Mouse (Mus musculus): ENCODE results near the gene Mxd3. TPM values are rescaled to one million over a fixed set of nuclear protein-coding genes. Genes with fewer than 3 reads are reported as not detected.

The Mxd3 gene
- total and polyA plus RNA-seq, 2 experiments from 2014 or later: 11.2 to 16.3 TPM

DNA sequence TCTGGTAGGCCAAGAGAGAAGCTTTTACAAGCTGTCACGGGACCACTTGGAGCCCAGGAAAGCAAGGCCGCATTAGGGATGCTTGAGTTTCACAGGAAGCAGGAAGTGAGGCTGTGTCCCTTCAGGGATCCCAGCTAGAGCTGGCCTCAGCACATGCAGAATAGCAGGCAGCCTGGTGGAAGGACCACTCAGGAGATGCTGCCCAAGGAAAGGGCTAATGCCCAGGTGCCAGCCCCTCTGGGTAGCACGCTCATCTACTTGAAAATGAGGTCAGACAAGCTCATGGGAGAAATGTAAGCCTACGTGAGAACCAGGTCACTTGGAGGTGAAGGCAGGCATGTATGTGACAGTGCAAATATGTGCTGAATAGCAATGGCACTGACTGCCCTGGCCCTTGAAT, 2.5 kb downstream of the Mxd3 start:
- peaks cover 12% of the 10 kb centered on the region for H3K36me3 ChIP-seq (ENCODE audit: insufficient read depth, low read length)
- TF ChIP-seq CTCF (IDR thresholded peaks at IDR 0.05; ENCODE audit: low read depth): no peak
- no peak overlapping the region for H3K4me3 ChIP-seq (ENCODE audit: low read length)
- WGBS: 54% methylated on average over 4 of the region's 4 CpGs
- H3K9ac ChIP-seq (replicated peaks; ENCODE audit: low read length): no peak overlapping the region
- H3K27me3 ChIP-seq (ENCODE audit: insufficient read depth, low read length): no peaks in the 10 kb centered on the region
- peak; percentile 21 for DNase-seq (ENCODE audit: low spot score)
- peak overlapping the region; percentile 52; the same call in 1 of the 2 replicates for H3K27ac ChIP-seq
- peaks cover 14% of the 10 kb centered on the region for H3K4me1 ChIP-seq (ENCODE audit: insufficient read depth, low read length)
- no peak; the same call in 1 of the 2 replicates for ATAC-seq
- no peaks in the 10 kb centered on the region for H3K9me3 ChIP-seq (ENCODE audit: low read length)
- peak overlapping the region; percentile 18; the same call in 1 of the 2 replicates for H3K4me2 ChIP-seq (ENCODE audit: low read depth, low read length)

DNA sequence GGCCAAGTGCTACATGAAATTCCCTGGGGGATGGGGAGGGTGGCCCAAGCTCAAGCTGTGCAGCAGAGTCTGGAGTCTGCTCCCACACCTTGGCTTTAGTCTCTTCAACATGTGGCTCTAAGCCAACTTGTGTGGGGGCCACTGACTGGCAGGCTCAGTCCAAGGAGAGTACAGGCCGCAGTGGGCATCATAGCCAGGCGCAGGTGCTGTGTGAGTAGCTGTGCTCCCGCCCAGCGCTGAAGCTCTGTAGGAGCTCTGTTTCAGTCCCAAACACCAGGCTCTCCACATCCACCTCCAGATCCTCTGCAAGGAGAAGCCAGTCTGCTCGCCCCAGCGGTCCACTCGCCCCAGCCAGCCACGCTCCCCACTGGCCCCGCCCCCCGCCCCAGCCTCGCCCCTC, 4.0 kb downstream of the Mxd3 start:
- TF ChIP-seq CTCF (IDR thresholded peaks at IDR 0.05; ENCODE audit: low read depth): no peak
- H3K9ac ChIP-seq (replicated peaks; ENCODE audit: low read length): no peak overlapping the region
- H3K27me3 ChIP-seq (ENCODE audit: insufficient read depth, low read length): no peaks in the 10 kb centered on the region
- no peak overlapping the region for H3K27ac ChIP-seq
- H3K4me3 ChIP-seq (ENCODE audit: low read length): no peak overlapping the region
- H3K4me1 ChIP-seq (ENCODE audit: insufficient read depth, low read length): peaks cover 14% of the 10 kb centered on the region
- DNase-seq (ENCODE audit: low spot score) (no peak), ATAC-seq (no peak)
- no peaks in the 10 kb centered on the region for H3K9me3 ChIP-seq (ENCODE audit: low read length)
- no peak overlapping the region for H3K4me2 ChIP-seq (ENCODE audit: low read depth, low read length)
- H3K36me3 ChIP-seq (ENCODE audit: insufficient read depth, low read length): peaks cover 12% of the 10 kb centered on the region
- 79% methylated on average over 11 of the region's 11 CpGs for WGBS

DNA sequence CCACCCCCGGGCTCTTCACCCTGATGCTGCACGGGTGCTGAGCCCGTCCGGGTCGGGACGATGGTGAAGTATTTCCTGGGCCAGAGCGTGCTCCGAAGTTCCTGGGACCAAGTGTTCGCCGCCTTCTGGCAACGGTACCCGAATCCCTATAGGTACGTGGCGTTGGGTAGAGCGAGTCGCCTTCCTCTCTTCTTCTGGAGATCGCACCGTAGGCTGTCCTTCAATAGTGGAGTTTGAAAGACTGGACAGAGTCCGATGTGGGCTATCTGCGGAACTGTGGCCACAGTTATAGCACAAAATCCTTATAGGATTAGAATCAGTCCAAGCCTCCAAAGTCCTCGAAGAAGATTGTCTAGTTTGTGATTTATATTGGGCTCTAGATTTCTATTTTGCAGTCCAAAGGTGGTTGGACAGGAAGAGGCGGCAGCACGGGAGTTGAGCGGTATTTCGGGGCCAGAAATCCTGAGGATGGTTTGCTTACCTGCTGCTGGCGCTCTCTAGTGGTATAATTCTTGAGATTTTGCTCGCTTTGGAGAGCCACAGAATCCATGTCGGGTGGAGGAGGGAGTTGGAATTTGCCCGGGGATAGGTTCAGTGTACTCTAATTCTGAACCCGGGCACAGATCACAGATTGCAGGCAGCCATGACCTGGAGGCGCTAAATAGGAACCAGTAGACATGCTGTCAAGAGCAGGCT, 7.3 kb downstream of the Mxd3 start:
- TF ChIP-seq CTCF (IDR thresholded peaks at IDR 0.05; ENCODE audit: low read depth): peak; percentile 66
- peak; percentile 78 for DNase-seq (ENCODE audit: low spot score)
- H3K4me2 ChIP-seq (ENCODE audit: low read depth, low read length): peak overlapping the region; percentile 89
- H3K4me1 ChIP-seq (ENCODE audit: insufficient read depth, low read length): peaks cover 3% of the 10 kb centered on the region
- ATAC-seq: no peak
- no peaks in the 10 kb centered on the region for H3K9me3 ChIP-seq (ENCODE audit: low read length)
- H3K27ac ChIP-seq: peak overlapping the region; percentile 75
- peaks cover 19% of the 10 kb centered on the region for H3K36me3 ChIP-seq (ENCODE audit: insufficient read depth, low read length)
- H3K9ac ChIP-seq (replicated peaks; ENCODE audit: low read length): peak overlapping the region; percentile 90
- H3K4me3 ChIP-seq (ENCODE audit: low read length): peak overlapping the region; percentile 89
- WGBS: 1% methylated on average over 31 of the region's 31 CpGs
- H3K27me3 ChIP-seq (ENCODE audit: insufficient read depth, low read length): no peaks in the 10 kb centered on the region

DNA sequence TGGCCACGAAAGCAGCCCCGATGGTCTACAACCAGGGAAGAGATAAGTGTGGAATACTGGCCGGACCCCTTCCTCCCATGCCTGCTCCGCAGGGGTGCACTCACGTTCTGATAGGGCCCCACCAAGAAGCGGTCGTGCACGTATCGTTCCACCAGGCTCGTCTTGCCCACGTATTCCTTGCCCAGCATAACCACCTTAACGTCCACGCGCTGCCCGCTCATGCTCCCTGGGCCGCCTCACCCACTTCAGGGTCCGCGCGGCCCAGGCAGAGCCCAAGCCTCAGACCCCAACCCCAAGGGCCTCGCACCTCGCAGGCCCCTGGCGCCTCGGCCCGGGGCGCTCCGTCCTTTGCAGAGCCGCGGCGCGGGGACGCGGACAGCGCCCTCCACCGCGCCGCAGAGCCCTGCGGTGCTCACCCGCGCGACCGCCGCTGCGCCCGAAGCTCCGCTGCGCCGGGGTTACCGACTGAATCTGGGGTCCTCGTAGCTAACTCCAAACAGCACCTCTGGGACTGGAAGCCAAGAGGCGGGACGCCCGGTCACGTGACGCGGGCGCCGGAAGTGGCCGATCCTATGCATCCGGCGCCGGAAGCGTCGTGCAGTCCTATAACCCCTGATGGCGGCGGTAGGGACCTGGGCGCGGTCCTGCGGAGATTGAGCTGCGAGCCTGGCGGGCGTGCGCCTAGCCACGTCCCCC, 8.0 kb downstream of the Mxd3 start, which contains the start of gene Rab24:
Gene Rab24, minus strand, starts transcription at position 513 of the 696 bp plus-strand sequence.
- H3K4me2 ChIP-seq (ENCODE audit: low read depth, low read length): peak within 1 kb of the TSS; percentile 89
- peak within 1 kb of the TSS; percentile 90 for H3K9ac ChIP-seq (replicated peaks; ENCODE audit: low read length)
- peaks cover 22% of the 10 kb centered on the region for H3K36me3 ChIP-seq (ENCODE audit: insufficient read depth, low read length)
- no peaks in the 10 kb centered on the region; the same call in 1 of the 2 replicates for H3K4me1 ChIP-seq (ENCODE audit: insufficient read depth, low read length)
- DNase-seq (ENCODE audit: low spot score): peak; percentile 96
- WGBS: under 1% methylated on average over 73 of the region's 73 CpGs
- no peaks in the 10 kb centered on the region for H3K9me3 ChIP-seq (ENCODE audit: low read length)
- H3K27ac ChIP-seq: peak within 1 kb of the TSS; percentile 75
- ATAC-seq: peak; percentile 92
- peak within 1 kb of the TSS; percentile 89 for H3K4me3 ChIP-seq (ENCODE audit: low read length)
- no peaks in the 10 kb centered on the region for H3K27me3 ChIP-seq (ENCODE audit: insufficient read depth, low read length)
- no peak for TF ChIP-seq CTCF (IDR thresholded peaks at IDR 0.05; ENCODE audit: low read depth)

DNA sequence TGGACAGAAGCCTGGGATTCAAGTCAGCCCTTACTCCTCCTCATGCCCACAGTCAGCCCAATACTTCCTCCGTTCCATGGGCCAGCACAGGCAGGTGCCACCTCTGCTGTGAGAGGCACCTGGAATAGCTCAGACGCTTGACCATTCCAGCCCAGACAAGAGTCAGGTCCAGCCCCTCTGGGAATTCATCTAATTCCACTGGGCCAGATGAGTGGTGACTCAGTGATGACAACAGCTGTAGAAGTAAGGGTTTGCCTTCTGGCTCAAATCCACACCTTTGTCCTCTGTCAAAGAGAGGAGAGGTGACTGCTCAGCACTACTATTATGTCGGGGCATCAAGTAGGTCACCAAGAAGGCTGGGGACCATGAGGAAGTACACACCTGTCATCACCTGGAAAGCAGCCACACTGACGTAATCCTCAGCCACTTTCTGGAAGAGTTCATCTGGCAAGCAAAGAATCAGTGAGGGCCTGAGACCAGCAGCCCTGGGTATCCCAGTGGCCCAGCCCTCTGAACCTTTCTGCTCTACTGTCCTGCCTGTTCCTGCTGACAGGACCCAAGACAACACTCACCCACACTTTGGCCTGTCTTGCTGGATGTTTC, 9.6 kb downstream of the Mxd3 start, which contains the start of gene Prelid1:
Gene Prelid1, plus strand, starts transcription at position 570 of the 603 bp plus-strand sequence.
- 81% methylated on average over 4 of the region's 4 CpGs for WGBS
- H3K27ac ChIP-seq: peak within 1 kb of the TSS; percentile 75
- H3K4me3 ChIP-seq (ENCODE audit: low read length): peak within 1 kb of the TSS; percentile 89
- peak within 1 kb of the TSS; percentile 90 for H3K9ac ChIP-seq (replicated peaks; ENCODE audit: low read length)
- no peak for TF ChIP-seq CTCF (IDR thresholded peaks at IDR 0.05; ENCODE audit: low read depth)
- no peaks in the 10 kb centered on the region; the same call in 1 of the 2 replicates for H3K4me1 ChIP-seq (ENCODE audit: insufficient read depth, low read length)
- no peaks in the 10 kb centered on the region for H3K27me3 ChIP-seq (ENCODE audit: insufficient read depth, low read length)
- no peaks in the 10 kb centered on the region for H3K9me3 ChIP-seq (ENCODE audit: low read length)
- peaks cover 12% of the 10 kb centered on the region; the same call in 1 of the 2 replicates for H3K36me3 ChIP-seq (ENCODE audit: insufficient read depth, low read length)
- DNase-seq (ENCODE audit: low spot score) (no peak), ATAC-seq (no peak)
- H3K4me2 ChIP-seq (ENCODE audit: low read depth, low read length): peak within 1 kb of the TSS; percentile 89

DNA sequence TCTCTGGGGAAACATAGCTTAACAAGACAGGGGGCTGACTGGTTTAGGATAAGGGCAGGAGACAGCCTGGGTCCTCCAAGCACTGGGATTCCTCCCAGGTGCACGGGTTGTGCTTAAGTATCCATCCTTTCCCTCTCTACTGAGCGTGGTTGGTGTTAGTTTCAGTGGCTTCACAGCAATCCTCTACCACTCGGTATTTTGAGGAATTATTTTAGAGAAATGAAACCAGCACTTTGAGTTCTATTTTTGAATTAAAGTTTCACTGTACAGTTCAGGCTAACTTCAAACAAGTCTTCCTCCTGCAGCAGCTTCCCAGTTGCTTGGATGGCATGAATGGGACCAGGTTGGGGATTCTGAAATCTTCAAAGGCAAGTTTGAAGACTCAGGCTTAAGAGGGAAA, 11.3 kb downstream of the Mxd3 start:
- TF ChIP-seq CTCF (IDR thresholded peaks at IDR 0.05; ENCODE audit: low read depth): no peak
- H3K27me3 ChIP-seq (ENCODE audit: insufficient read depth, low read length): no peaks in the 10 kb centered on the region
- no peak overlapping the region for H3K4me2 ChIP-seq (ENCODE audit: low read depth, low read length)
- peaks cover 28% of the 10 kb centered on the region for H3K36me3 ChIP-seq (ENCODE audit: insufficient read depth, low read length)
- H3K9ac ChIP-seq (replicated peaks; ENCODE audit: low read length): no peak overlapping the region
- no peaks in the 10 kb centered on the region; the same call in 1 of the 2 replicates for H3K4me1 ChIP-seq (ENCODE audit: insufficient read depth, low read length)
- no peak for DNase-seq (ENCODE audit: low spot score)
- no peak overlapping the region for H3K27ac ChIP-seq
- no peak for ATAC-seq
- no peaks in the 10 kb centered on the region for H3K9me3 ChIP-seq (ENCODE audit: low read length)
- H3K4me3 ChIP-seq (ENCODE audit: low read length): no peak overlapping the region
- 81% methylated on average over 3 of the region's 3 CpGs for WGBS
